Mouse (Mus musculus) embryo, embryonic 10.5 days (tissue): ENCODE measurements around the gene Bag2.

Experiments
- DNase-seq: peaks from one replicate; pipeline ENCODE4 v3.0.0-alpha.2; 2015; ENCODE audit warnings: low spot score

The Bag2 gene

GRCm38 (mm10) chr1:33757491-33758041 is at the start of gene Bag2:
TSS of gene Bag2 (minus strand) at chr1:33757795.
- DNase-seq: peak; percentile 66

GRCm38 (mm10) chr1:33803323-33803722 is 45.7 kb upstream of the Bag2 start:
- DNase-seq: no peak

- DNase-seq: no peak
These were observed 42.0 kb upstream of the Bag2 start for GRCm38 (mm10) chr1:33799620-33800019.

GRCm38 (mm10) chr1:33788493-33788892 is 30.9 kb upstream of the Bag2 start:
- DNase-seq: no peak

- DNase-seq: no peak
These were observed 30.5 kb upstream of the Bag2 start for GRCm38 (mm10) chr1:33788072-33788471.

- DNase-seq: no peak
These were observed 27.0 kb upstream of the Bag2 start for GRCm38 (mm10) chr1:33784561-33784960.

- DNase-seq: no peak
These were observed 18.6 kb upstream of the Bag2 start for GRCm38 (mm10) chr1:33776175-33776611.

- no peak for DNase-seq
These were observed 14.5 kb upstream of the Bag2 start for GRCm38 (mm10) chr1:33772106-33772505.

- no peak for DNase-seq
These were observed 14.0 kb upstream of the Bag2 start for GRCm38 (mm10) chr1:33771621-33772020.

- no peak for DNase-seq
These were observed 11.2 kb upstream of the Bag2 start for GRCm38 (mm10) chr1:33768827-33769226.

- DNase-seq: no peak
These were observed 10.6 kb upstream of the Bag2 start for GRCm38 (mm10) chr1:33768091-33768787.

- no peak for DNase-seq
These were observed 9.2 kb upstream of the Bag2 start for GRCm38 (mm10) chr1:33766520-33767508.

- no peak for DNase-seq
These were observed 8.0 kb upstream of the Bag2 start for GRCm38 (mm10) chr1:33765468-33766080.

- peak; percentile 51 for DNase-seq
These were observed 6.2 kb upstream of the Bag2 start for GRCm38 (mm10) chr1:33763826-33764225.

GRCm38 (mm10) chr1:33758488-33758887 is 893 bp upstream of the Bag2 start:
- DNase-seq: peak; percentile 10

GRCm38 (mm10) chr1:33757033-33757413 is 572 bp downstream of the Bag2 start:
- peak; percentile 57 for DNase-seq

- DNase-seq: peak; percentile 46
These were observed 1.1 kb downstream of the Bag2 start for GRCm38 (mm10) chr1:33756258-33757032.

GRCm38 (mm10) chr1:33755799-33756198 is 1.8 kb downstream of the Bag2 start:
- DNase-seq: no peak

- DNase-seq: no peak
These were observed 2.4 kb downstream of the Bag2 start for GRCm38 (mm10) chr1:33754965-33755735.

- DNase-seq: no peak
These were observed 3.5 kb downstream of the Bag2 start for GRCm38 (mm10) chr1:33754089-33754488.

- no peak for DNase-seq
These were observed 6.3 kb downstream of the Bag2 start for GRCm38 (mm10) chr1:33751283-33751682.
